Mouse (Mus musculus): Measurements from ENCODE around the gene Trak1. TPM values are rescaled to one million over a fixed set of nuclear protein-coding genes. Genes with fewer than 3 reads are reported as not detected.

Trak1 gene
- total RNA-seq, 2 experiments from 2014 or later: 217 to 226 TPM

DNA sequence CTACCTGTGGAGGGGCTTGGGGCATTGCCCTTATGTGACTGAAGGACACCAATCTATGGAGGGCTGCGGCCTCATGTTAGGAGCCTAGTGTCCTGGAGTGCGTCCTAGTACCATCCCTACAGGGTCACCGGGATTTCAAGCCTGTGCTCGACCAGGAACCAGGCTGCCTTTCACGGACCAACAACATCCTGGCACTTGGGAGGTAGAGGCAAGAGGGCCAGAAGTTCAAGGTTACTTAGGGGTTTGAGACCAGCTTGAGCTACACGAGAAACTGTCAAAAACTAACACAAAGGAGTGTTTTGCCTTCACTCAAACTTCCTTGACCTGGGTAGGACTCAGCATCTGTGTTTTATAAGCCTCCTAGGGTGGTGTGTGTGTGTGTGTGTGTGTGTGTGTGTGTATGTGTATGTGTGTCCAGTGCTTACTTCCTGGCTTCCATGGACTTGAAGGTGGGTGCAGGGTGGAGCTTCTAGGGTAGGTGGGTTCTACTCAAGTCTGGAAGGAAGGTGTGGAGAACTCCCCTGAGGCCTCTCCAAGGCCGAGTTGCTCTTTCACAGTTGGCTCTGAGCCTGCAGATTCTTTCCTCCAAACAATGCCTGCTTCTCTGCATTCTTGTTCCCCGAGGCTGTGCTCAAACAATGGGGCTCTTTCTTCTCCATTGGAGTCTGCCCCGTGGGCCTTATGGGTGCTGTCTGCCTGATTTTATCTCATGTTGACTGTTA is 40.1 kb downstream of the Trak1 start:
- DNase-seq (ENCODE audit: low spot score in 2 of 2): no peak
- intact Hi-C loops (cut with DNase I): no loop called here

DNA sequence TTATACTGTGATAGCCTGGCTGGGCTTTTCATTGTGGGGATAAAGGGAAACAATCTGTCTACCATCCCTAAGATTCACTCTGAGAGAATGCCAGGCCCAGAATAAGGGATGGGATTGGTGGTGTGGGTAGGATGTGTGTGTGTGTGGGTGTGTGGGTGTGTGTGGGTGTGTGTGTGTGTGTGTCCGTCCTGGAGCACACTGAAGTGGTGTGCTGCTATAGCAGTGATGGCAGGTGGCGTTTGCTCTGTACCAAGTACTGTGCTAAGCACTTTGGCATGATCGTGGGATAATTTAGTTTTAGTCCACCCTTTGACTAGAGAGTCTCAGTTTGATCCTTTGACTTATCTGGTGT is 40.6 kb downstream of the Trak1 start:
- intact Hi-C loops (cut with DNase I): no loop called here
- DNase-seq (ENCODE audit: low spot score in 2 of 2): no peak

DNA sequence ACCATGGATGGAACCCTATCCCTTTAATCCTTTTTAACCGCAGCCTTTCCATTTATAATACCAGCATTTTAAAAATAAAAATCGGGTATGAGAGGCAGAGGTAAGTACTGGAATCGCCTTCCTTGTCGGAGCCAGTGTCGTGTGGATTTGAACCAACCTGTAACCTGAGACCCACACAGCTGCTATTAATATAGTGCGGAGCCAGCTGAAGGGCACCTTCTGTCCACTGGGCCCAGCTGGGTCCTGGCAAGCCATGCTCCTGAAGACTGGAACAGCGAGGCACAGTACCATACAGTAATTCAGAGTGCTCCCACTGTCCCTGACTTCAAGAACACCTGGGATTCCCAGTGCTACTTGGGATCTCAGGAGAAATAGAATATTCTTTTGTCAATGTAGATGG is 44.5 kb downstream of the Trak1 start:
- DNase-seq (ENCODE audit: low spot score in 2 of 2): no peak
- intact Hi-C loops (cut with DNase I): no loop called here

DNA sequence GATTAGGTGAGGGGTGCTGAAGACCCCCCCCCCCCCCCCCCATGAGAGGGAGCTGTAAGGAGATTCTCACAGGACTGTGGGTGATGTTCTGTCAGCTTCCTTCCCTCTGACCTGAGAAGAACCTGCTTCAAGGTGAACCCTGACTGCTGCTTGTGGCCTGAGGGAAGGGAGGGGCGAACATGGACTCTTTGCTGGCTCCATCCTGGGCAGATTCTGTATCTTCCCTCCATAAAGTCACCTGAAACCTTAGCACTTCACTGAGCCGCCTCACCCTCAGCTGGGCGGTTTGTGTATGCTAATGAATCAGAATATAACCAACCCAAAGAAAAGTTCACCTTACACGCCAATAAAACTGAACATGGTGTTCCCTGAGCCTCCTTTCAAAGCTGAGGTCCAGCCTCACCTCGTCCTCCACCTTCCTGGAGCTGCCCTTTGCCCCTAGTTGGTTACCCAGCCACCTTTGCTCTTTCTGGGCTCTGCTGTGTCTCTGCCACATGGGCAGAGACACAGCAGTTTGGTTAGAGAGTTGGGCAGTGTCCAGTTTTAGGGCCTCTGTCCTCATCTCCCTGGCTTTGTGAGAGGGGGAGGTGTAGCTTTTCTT is 45.3 kb downstream of the Trak1 start:
- DNase-seq (ENCODE audit: low spot score in 2 of 2): no peak
- intact Hi-C loops (cut with DNase I): no loop called here

DNA sequence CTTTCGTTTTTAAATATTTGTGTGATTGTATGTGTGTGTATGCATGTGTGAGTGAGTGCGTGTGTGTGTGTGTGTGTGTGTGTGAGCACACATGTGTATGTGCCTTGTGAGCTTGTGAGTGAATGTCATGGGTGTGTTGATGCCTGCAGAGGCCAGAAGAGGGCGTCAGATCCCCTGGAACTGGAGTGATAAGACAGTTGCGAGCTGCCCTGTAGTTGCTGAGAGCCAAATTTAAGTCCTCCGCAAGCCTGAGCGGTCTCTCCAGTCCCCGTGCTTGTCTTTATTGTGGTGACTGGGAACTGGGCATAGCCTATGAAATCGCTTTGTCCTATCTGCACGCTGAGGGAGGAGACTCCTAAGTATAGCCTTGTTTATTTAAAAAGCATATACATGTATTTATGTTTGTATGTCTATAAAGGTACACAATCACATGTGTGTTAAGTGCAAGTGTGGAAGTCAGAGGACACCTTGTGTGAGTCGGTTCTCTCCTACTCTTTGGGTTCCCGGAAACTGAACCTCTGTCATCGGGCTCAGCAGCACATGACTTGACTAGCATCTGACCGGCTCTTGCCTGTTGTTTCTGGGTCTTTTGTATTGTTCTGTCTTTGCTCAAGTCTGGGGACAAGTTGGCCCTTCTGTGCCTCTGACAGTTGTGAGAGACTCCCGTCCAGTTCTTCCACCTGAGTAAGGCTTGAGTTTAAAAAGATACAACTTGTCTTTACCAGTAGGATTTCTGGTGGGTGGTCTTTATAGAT is 46.0 kb downstream of the Trak1 start:
- intact Hi-C loops (cut with DNase I): no loop called here
- no peak for DNase-seq (ENCODE audit: low spot score in 2 of 2)

DNA sequence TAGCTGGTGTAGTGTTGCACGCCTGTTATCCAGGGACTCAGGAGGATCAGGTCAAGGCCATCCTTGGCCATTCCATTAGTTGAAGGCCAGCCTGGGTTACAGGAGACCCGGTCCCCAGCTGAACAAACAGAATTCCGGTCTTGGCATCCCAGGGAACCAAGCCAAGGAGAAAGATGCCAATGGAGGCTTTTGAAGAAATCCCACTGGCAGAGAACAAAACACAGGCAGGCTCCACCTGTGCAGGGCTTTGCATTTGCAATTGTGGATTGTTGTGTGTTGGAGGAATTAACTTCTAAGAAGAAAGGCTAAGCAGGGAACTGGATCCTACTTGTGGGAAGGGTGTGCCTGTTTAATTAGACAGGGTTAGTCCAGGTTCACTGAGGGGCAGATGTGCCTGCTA is 47.0 kb downstream of the Trak1 start:
- intact Hi-C loops (cut with DNase I): no loop called here
- no peak for DNase-seq (ENCODE audit: low spot score in 2 of 2)

DNA sequence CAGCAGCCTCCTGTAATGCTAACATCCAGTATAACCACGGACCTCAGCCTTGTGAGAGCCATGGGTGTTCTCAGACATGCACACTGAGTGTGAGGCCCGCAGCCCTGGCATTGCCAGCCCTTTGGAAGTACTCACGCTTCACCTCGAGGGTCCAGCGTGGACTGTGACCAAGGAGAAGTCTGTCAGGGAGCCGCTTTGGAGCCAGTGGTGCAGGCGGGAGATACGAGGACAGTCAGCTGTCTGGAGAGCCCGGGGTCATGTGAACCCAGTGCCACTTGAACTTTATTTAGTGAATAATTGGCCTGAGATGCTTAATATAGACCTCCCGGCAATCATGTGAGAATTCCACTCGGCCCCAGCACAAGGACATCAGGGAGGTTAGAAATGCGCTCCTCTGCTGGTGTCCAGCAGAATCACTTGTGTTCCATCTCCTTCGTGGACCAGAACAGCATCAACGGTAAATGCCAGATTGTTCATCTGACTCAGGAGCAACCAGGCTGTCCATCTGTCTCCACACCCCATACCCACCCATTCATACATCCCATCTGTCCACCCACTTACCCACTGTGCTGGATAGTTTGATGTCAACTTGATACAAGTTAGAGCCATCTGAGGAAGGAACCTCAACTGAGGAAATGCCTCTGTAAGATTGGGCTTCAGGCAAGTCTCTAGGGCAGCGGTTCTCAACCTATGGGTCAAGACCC is 48.3 kb downstream of the Trak1 start:
- DNase-seq (ENCODE audit: low spot score in 2 of 2): no peak
- intact Hi-C loops (cut with DNase I): no loop called here

DNA sequence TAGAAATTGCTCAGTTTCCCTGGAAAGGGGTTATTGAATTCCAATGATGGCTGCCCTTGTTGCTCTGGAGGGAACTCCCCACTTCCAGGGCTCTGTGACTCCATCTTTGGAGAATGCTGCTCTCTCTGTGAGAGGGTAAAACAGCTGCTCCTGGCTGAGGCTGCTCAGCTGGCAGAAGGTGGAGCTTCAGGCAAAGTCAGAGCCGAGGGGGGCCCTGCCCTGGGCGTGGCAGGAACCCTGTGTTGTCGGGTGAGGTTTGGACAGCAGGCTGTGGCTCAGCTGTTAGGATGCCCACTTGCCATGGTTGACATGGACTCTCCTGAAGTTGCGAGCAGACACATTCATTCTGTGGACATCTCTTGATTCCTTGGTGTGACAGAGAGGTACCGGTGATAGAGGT is 49.3 kb downstream of the Trak1 start:
- intact Hi-C loops (cut with DNase I): no loop called here
- no peak for DNase-seq (ENCODE audit: low spot score in 2 of 2)

DNA sequence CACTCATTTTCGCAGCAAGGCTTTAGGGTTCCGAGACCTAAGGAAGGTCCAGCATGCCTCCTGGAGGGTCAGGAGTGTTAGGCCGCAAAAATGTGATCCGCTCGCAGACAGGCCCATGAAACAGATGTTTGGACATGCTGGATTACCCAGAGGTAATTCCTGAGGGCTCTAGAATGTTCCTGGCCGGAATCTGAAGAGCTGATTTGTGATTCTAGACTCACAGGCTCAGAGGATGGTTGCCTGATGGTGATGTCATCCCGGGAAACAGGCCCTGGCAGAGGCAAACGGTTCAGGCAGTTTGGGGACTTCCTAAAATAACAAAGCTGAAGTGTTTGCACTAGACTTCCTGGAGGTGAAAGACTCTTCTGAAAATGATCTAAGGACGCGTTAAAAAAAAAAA is 50.7 kb downstream of the Trak1 start:
- intact Hi-C loops (cut with DNase I): no loop called here
- peak in 1 of 2 experiments; percentile 51 for DNase-seq (ENCODE audit: low spot score in 2 of 2)

DNA sequence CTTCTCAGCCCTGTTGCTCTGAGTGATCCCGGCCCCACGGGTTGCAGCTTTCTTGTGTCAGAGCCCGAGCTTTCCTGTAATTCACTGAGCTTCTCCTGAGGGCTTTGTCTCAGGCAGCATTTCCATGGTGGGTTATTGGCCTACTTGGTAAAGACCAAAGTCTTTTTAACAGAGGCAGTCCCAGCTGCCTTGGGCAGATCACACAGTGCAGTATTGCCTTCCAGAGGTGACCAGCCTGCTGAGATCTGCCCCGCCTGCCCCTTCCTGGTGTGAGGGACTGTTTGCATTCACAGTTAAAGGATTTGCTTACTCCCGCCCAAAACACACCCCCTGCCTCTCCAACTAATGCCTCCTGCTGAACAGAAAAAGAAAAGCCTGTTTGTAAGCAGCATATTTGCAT is 51.2 kb downstream of the Trak1 start:
- intact Hi-C loops (cut with DNase I): no loop called here
- DNase-seq (ENCODE audit: low spot score in 2 of 2): no peak

DNA sequence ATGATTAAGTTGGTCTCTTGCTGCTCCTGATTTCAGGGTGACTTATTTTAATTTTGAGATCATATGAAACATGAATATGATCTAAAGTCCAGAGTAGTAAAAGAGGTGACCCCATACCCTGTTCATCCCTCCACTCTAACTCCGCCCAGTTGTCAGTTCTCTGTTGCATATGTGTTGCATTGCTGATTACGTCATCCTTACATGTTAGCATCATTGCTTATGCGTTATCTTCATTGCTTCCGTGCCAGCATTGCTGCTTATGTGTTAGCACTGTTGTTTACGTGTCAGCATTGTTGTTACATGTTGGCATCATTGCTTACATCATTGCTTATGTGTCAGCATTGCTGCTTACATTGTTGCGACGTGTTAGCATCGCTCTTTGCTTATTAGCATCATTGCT is 51.8 kb downstream of the Trak1 start:
- DNase-seq (ENCODE audit: low spot score in 2 of 2): no peak
- intact Hi-C loops (cut with DNase I): no loop called here

DNA sequence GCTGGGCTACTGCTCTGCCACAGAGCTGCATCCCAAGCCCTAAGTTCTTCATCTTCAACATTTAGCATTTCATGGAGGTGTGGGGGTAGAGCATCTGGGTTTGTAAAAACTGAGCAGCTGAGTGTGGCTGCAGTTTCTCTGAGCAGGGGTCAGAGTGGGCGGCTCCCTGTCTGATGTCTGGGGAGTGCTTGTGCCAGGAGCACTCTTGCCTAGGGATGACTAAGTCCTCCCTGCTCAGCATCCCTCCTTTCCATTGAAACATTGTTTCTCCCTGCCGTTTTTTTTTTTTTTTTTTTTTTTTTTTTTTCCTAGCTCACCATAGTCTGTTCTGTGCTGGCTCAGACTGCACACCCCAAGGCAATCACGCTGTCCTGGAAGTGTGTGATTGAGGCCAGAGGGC is 53.3 kb downstream of the Trak1 start:
- no peak for DNase-seq (ENCODE audit: low spot score in 2 of 2)
- intact Hi-C loops (cut with DNase I): no loop called here

DNA sequence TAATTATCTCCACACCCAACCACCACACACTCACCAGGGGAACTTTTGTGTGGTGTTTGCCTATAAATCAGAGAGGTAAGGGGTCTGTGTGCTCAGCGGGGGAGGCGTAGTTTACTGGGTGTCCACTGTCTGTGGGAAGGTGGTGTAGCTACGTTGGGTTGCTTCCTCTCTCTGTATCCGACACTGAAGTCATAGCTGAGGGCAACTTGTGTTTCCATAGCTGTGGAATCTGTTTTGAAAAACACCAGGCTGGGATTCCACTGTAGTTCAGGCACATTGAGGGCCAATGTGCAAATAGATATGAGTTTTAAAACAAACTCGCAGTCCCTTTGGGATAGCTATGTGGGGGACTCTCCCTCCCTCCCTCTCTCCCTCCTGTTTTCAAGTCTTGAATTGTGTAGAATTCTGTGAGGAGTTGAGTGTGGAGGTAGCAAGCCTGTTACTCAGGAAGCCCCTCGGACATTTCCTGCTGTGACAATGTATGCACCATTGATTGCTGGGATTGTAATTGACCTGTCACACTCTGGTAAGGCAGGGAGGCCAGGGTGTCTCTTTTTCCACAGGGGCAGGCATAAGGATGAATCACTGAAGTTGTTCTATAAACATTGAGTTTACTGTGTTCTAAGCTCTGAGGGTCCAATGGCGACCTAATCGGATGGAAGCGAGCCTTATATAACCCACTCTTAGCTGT is 54.2 kb downstream of the Trak1 start:
- intact Hi-C loops (cut with DNase I): no loop called here
- no peak for DNase-seq (ENCODE audit: low spot score in 2 of 2)

DNA sequence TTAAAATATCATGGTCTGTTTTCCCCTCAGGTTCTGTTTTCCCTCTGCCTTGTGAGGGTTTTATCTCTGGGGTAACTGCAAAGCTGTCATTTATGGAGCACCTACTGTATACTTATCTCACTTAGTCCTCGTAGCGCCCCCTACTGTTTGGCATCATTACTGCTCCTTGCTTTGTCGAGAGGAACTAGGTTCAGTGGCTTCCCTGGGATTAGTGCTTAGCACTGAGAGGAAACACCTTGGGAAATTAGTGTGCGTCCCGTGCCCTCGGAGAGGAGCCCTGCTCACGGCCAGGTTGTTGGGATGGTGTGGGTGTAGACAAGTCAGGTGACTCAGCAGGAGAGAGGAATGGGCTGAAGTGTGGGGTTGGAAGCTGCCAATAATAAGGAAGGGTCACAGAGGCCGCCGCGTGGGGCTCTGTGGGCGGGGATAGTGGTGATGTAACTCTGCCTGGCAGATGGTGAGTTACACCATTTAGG is 54.9 kb downstream of the Trak1 start:
- no peak for DNase-seq (ENCODE audit: low spot score in 2 of 2)
- intact Hi-C loops (cut with DNase I): no loop called here

DNA sequence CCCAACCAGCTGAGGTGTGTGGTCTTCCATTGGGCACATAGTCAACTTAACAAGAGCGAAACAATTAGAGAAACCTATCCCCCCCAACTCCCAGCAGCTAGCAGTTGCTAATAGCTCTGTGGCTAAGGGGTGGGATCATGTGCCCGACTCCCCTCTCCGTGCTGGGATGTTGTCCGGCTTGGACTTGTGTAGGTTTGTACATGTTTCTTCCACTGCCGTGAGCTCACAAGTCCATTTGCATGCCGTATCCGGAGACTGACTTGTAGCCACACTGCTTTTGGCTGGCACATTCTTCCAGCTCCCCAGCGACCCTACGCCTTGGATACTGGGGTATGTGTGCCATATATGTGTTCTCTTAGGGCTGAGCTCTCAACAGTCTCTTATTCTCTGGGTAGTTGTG is 55.4 kb downstream of the Trak1 start:
- intact Hi-C loops (cut with DNase I): no loop called here
- DNase-seq (ENCODE audit: low spot score in 2 of 2): no peak

DNA sequence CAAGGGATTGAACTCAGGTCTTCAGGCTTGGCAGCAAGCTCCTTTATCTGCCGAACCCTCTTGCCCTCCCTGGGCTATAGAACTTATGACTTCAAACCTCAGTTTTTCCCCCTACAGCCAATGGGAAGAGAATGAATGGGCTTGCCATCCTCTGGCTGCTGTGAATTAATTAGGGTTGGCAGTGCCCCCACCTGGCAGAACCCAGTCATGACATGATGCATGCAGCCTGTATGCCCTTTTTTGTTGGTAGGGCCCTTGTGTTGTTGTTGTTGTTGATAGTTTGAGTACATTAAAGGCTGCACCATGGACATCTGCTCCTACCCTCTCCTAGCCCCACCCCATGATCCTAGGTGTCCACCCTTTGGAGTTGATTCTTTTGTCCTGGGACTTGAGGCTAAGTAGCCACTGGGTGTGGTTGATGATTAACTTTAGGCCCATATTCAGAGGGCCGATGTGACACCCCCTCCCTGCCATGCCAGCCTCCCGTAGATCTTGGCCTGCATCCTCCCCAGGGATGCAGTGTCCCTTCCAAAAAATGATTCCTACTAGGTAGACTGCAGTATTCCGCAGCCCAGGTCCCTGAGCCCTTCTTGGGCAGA is 57.6 kb downstream of the Trak1 start:
- no peak for DNase-seq (ENCODE audit: low spot score in 2 of 2)
- intact Hi-C loops (cut with DNase I): no loop called here

DNA sequence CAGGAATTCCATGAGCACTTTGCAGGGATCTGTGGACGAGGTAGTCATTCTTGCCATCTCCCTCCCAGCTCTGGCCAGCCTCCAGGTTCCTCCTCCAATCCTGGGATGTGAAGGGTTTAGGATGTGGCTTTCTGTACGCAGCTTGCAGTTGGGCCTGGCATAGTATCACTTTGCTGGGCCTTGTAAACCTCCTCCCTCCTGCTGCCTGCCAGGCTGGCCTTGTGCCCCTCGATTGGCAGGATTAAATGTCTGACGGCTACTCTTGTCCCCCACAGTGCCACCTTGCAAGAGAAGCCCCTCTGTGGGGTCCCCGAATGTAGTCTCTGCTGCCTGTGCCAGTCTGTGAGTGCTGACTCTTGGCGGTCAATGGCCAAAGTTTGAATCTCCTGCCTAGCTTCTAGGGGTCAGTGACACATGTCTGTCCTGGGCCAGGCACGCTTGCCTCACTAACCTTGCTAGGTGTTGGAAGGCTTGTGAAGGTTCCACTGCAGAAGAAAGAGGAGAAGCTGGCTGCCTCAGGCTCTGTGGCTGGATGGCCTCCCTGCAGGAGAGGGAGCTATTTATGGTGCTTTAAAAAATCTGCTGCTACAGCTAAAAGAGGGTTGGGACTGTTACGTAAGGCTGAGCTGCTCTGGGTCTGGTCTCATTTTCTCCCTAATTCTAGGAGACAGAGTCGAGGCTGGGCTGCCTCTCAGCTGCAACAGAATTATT is 58.3 kb downstream of the Trak1 start:
- intact Hi-C loops (cut with DNase I): no loop called here
- DNase-seq (ENCODE audit: low spot score in 2 of 2): peak; percentile 78 to 85

DNA sequence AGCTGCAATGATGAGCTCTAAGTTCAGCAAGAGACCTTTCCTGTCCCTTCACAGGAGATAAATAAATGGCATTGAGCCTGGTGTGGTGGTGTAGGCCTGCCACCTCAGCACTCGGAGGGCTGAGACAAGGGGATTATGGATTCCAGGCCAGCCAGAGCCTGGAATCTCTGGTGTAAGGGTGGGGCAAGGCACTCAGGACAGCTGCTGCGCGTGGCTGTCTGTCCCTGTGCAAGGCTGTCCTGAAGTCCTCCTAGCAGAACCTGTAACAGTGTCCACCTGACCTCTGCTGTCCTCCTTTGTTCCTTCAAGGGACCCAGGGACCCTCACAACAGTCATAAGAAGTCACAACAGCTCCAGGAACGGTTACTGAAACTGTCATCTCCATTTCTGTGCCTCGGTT is 59.8 kb downstream of the Trak1 start:
- intact Hi-C loops (cut with DNase I): no loop called here
- DNase-seq (ENCODE audit: low spot score in 2 of 2): no peak

All from left cerebral cortex, postnatal 14 days (tissue).